Mouse (Mus musculus): ENCODE measurements around the gene Rab24. TPM values are rescaled to one million over a fixed set of nuclear protein-coding genes. Genes with fewer than 3 reads are reported as not detected.

Rab24 gene
- total RNA-seq, 2 experiments from 2014 or later: 31.4 to 34.3 TPM

Other genes with a start within 250 kb of the Rab24 start
- gene Uimc1, start 221.6 kb downstream of the Rab24 start, total RNA-seq (2021): 10 to 100 TPM; 28.4 to 29.0 TPM
- gene Zfp346, start 216.6 kb downstream of the Rab24 start, total RNA-seq (2021): 10 to 100 TPM; 13.1 to 15.5 TPM
- not detected for gene Gm17617, start 188.4 kb downstream of the Rab24 start, total RNA-seq (2021)
- under 1 TPM; 0.31 to 0.39 TPM for gene Fgfr4, start 169.3 kb downstream of the Rab24 start, total RNA-seq (2021)
- gene Nsd1, start 112.2 kb downstream of the Rab24 start, total RNA-seq (2021): 10 to 100 TPM; 80.5 to 85.2 TPM
- gene Prelid1, start 1.4 kb downstream of the Rab24 start, total RNA-seq (2021): 10 to 100 TPM; 73.8 to 90.0 TPM
- gene Mxd3, start 7.9 kb upstream of the Rab24 start, total RNA-seq (2021): 1 to 10 TPM; 2.2 to 3.0 TPM
- 10 to 100 TPM; 46.0 to 49.9 TPM for gene Lman2, start 40.8 kb upstream of the Rab24 start, total RNA-seq (2021)
- 1 to 10 TPM in 1 of 2 experiments, under 1 TPM in 1; 0.65 to 1.6 TPM for gene Rgs14, start 47.8 kb upstream of the Rab24 start, total RNA-seq (2021)
- gene Slc34a1, start 76.2 kb upstream of the Rab24 start, total RNA-seq (2021): not detected
- not detected for gene Pfn3, start 93.3 kb upstream of the Rab24 start, total RNA-seq (2021)
- not detected for gene F12, start 104.8 kb upstream of the Rab24 start, total RNA-seq (2021)
- 10 to 100 TPM; 24.3 to 27.2 TPM for gene Grk6, start 123.1 kb upstream of the Rab24 start, total RNA-seq (2021)
- gene Prr7, start 142.3 kb upstream of the Rab24 start, total RNA-seq (2021): 1 to 10 TPM in 1 of 2 experiments, under 1 TPM in 1; 0.81 to 1.6 TPM
- 10 to 100 TPM; 27.0 to 27.3 TPM for gene Dbn1, start 166.2 kb upstream of the Rab24 start, total RNA-seq (2021)
- gene Pdlim7, start 191.7 kb upstream of the Rab24 start, total RNA-seq (2021): 10 to 100 TPM; 52.3 to 56.6 TPM
- 1 to 10 TPM; 1.9 to 2.3 TPM for gene Dok3, start 207.3 kb upstream of the Rab24 start, total RNA-seq (2021)
- gene Ddx41, start 214.7 kb upstream of the Rab24 start, total RNA-seq (2021): 10 to 100 TPM; 14.4 to 14.8 TPM
- gene Fam193b, start 249.2 kb upstream of the Rab24 start, total RNA-seq (2021): 10 to 100 TPM; 24.8 to 26.9 TPM

Data from heart, postnatal 14 days (tissue).